Mouse (Mus musculus) left cerebral cortex, adult 18-20 months (tissue): Measurements from ENCODE around the gene Zmynd15. TPM values are rescaled to one million over a fixed set of nuclear protein-coding genes. Genes with fewer than 3 reads are reported as not detected.
A peak's percentile ranks its signal among the peaks of the same experiment; 100 is the strongest.
"Not testable (repeated sequence)": the region's sequence is repeated elsewhere in the genome, so short reads cannot be mapped to it uniquely, and the experiment has no call there.

Experiments
- DNase-seq, 2 experiments: peaks; one replicate each; pipeline ENCODE4 v3.0.0; 2021 to 2022; ENCODE audit warnings: low spot score in 2 of 2, mixed read lengths in 1 of 2
- total RNA-seq, 2 experiments: library from RNA; stranded (reverse); gene quantifications; 2 replicates each; pipeline ENCODE4 v1.2.3; 2021

Zmynd15 gene
- total RNA-seq, 2 experiments from 2014 or later, result 0.23 to 1.4 TPM

DNA sequence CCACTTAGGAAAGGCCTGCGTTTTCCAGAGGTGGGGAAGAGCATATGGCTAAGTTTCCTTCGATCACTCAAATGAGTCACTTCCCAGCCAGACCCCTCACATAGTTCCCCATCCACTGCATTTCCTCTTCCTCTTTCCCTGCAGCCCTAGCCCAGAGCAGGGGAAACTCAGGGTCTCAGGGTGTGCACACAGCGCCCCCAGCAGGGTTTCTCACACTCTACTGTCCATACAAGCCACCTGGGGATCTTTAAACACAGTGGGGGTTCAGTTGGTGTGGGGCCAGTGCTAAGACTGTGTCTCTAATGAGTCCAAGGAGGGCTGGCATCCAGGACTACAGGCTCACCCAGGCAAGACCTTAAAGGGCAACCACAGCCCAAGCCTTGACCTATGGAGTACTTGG, 12.5 kb upstream of the Zmynd15 start:
- DNase-seq, result no peak

DNA sequence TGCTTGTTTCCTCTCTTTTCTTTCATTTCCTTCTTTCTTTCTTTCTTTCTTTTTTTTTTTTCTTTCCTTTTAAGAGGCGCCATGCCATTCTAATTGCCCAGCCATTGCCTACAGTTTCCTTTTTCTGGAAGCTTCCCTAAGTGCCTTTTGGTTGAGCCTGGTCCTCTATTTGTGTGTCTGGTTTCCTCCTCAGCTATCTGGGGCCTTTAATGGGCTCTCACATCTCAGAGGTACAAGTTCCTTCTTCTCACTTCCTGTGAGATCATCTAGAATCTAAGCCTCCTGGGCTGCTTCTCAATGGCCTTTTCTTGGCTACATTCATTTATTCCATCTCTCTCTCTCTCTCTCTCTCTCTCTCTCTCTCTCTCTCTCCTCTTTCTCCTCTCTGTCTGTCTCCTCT, 11.9 kb upstream of the Zmynd15 start:
- no peak for DNase-seq

DNA sequence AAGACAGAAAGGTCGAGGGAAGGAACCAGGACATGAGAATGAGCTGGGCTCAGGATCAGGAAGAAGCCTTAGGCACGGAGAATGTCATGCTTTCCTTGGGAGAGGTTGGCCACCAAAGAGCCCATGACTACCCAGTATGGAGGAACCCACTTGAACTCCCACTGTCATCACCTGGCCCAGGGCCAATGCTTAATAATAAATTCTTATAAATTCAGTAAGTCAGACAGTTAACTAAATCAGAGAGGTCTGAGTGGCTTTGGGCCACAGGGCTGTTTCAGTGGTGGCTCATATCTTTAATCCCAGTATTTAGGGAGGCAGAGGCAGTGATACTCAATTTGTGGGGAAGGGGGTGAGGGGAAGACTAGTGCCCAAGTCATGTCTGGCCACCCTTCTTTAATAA, 8.3 kb upstream of the Zmynd15 start:
- DNase-seq, result no peak

DNA sequence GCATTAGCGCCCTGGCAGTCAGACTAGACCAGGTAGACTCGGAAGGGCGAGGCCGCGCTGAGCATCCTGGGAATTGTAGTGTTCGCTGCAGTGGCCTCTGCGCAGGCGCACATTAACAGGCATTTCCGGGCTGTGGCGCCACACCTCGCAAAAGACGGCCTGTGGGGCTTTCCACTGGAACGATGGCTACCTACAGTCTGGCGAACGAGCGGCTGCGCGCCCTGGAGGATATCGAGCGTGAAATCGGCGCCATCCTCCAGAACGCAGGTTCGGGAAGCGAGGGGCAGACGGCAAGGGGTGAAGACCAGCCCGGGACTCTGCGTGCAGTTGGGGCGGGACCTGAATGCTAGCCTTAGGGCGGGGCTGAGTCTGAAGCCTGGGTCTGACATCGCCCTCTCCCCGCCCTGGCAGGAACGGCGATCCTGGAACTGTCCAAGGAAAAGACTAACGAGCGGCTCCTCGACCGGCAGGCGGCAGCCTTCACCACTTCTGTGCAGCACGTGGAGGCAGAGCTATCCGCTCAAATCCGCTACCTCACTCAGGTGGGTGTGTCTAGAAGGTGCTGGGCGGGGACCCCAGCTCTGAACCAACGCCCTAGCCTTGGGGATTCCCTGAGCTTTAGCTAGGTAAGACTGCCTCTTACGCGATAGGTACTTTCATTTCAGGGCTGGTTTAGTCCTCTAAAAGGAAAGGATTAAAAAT, 7.3 kb upstream of the Zmynd15 start, which contains the start of gene Med11:
TSS of gene Med11 (plus strand) at position 123 of the 702 bp plus-strand sequence.
- peak; percentile 93 to 97 for DNase-seq

DNA sequence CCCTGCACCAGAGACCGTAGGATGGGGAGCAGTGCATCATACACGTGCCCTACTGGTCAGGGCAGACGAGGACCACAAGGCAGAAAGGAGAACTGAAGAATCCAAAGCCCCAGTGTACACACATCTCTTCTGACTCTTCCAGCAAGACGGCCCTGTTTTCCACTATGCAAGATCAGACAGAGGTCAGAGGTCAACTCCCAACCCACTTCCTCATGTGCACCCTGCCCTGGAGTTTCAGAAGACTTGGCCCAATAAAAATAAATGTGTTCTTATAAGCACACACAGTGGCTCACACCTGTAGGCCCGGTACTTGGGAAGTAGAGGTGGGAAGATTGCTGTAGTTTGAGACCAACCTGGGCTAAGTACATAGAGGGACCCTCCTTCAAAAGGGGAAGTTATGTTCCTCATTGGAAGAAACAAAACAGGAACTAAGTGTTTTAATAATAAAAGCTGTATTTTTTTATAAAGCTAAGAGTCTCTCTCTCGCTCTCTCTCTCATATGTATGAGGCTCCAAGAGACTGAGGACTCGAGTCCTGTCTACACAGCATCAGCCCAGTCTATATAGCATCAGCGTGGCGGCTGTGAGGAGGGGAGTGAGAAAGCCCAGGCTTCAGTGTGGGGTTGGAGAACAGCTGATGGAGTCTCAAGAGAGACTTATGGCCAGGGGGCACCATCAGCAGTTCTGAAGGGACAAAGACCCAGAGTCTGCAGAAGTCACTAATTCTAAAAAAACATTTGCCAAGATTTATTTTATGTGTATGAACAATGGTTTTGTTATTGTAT, 5.8 kb upstream of the Zmynd15 start:
- DNase-seq, result no peak

DNA sequence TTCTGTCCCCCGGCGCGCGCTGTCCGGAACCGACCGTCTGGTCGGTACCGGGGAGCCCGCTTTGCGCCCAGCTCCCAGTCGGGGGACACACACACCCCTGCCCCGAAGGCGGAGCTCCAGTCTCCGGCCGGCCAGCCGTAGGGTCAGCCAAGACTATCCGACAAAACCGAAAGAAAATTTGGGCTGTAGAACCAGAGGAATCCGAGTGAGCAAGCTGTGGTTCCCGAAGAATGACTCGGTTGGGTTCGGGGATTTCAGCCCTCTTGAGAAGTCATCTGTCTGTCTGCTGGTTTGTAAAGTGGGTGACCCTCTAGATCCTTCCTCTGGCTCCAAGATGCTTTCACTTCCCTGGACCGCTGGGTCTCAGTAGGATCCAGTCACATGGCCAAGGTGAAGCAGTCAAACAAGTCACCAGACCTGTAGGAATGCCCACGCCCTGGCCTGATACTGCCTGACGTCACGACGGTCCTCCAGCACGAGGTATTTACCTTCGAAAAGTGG, 418 bp downstream of the Zmynd15 start, which contains the start of gene Cxcl16:
TSS of gene Cxcl16 (minus strand) at position 384 of the 501 bp plus-strand sequence.
- DNase-seq, result no peak

DNA sequence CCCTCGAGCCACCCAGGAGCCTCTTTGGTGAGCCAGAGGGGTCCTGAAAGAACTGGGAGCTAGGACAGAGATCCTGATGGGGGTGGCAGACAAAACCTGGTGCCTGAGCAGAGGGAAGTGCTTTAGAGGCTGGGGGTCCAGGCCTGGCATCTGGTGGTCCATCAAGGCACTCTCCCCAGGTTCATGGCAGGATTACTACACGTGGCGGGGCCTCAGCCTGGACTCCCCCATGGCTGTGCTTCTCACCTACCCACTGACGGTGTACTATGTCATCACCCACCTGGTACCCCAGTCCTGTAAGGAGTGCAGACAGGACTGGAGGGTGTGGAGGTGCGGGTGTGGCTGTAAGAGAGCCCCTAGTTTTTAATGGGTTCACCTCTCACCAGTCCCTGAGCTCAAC, 4.7 kb downstream of the Zmynd15 start:
- DNase-seq, result no peak

DNA sequence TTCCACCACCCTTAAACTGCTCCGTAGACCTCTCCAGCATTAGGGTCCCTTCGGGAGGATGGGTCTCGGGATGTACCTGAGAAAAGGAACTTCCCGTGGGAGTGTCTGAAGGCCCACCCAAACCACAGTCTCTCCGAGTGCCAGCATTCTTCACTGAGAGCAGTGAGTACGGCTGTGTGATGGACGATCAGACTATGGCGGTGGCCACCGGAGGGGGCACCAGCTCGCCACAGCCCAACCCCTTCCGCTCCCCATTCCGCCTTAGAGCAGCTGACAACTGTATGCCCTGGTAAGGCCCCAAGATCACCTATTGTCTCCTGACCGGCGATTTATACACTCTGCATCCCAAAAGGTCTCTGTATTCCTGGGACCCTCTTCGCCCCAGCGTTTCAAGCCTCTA, 6.0 kb downstream of the Zmynd15 start:
- no peak for DNase-seq

DNA sequence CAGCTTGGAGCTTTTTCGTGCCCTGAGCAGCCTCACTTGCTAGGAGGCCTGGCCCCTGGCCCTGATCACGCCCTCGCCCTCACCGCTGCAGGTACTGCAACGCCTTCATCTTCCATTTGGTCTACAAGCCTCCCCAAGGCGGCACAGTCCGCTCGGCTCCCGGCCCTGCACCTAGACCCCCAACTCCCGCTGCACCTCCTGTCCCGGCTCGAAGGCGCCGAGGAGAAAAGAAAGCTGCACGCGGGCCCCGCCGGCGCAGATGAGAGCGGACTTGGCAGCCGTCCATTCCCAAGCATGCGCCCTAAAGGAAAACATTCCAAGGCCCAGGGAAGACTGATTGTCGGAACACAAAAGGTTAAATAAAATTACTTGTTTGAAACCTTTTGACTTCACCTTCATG, 6.6 kb downstream of the Zmynd15 start:
- DNase-seq, result peak; percentile 27

DNA sequence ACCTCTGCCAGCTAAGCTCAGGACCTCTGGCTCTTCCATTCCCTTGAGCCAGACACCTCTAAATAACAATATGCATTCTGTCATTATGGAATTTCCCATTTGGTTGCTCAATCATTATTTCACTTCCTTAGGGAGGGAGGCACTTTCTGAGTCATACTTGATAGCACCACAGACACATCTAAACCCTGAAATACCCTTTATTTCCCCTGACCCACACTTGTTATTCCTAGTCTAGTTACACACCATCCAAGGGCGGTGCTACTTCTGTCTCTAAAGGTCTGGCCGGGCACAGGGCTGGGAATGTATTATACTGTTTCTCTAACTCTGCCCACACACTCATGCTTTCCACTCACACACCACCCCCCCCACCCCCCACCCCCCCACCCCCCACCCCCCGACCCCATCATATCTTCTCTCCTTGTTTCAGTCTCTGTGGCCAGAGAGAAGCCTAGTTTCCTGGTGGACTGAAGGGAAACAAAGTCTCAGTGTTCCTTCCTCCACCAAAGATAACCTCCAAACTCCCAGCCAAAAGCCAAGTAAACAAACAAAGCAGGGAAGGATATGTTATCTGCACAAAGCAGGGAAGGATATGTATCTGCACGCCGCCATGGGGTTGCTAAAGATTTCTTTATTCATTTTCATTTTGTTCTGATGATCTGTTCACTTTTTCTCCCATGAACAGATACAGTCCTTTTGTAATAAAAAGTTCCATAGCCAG, 8.8 kb downstream of the Zmynd15 start:
- DNase-seq, result no peak

DNA sequence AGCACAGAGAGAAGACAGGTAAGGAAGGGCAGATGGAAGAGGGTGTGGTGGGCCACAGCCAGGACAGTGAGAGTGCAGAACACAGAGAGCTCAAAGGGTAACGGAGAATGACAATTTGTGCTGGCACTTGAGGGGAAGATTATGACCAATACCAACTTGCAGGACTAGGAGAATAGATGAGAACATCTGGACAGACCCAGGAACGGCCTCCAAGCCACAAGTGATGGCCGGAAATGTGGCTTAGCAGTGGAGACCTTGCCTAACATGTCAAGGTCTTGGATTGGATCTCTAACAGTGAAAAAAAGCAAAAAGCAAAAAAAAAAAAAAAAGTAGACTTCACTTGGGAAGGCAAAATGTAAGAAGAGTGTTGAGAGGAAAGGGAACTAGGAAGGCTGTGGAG, 10.5 kb downstream of the Zmynd15 start:
- no peak for DNase-seq

DNA sequence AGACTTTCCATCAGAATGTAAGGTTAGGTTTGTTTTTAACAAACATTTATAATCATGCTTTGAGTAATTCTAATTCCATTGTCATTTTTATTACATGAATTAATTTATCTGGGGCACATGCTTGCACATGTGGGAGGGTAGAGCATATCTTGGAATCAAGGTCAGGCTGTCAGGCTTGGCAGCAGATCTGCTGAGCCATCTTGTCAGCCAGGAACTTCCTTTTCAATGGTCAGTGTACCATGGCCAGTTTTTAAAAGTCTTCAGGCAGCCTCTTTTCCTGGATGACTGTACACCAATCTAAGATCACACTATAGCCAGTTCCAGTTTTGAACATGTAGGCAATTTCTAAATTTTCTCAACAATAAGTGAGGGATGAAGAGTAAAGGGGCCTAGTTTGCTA, 13.5 kb downstream of the Zmynd15 start:
- no peak for DNase-seq

DNA sequence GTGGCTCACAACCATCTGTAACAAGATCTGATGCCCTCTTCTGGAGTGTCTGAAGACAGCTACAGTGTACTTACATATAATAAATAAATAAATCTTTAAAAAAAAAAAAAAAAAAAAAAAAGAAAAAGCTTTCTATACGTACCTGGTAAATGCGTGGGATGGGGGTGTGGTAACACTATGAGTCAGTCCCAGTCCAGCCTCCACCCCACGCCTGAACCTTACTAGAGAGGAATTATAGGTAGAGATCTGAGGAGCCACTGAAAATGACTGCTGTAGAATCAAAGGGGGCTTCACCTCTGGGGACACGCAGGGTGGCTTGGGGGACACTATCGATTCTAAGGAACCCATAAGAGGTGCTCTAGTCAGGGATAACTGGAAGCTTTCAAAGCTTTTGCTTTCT, 14.1 kb downstream of the Zmynd15 start:
- not testable (repeated sequence) for DNase-seq

DNA sequence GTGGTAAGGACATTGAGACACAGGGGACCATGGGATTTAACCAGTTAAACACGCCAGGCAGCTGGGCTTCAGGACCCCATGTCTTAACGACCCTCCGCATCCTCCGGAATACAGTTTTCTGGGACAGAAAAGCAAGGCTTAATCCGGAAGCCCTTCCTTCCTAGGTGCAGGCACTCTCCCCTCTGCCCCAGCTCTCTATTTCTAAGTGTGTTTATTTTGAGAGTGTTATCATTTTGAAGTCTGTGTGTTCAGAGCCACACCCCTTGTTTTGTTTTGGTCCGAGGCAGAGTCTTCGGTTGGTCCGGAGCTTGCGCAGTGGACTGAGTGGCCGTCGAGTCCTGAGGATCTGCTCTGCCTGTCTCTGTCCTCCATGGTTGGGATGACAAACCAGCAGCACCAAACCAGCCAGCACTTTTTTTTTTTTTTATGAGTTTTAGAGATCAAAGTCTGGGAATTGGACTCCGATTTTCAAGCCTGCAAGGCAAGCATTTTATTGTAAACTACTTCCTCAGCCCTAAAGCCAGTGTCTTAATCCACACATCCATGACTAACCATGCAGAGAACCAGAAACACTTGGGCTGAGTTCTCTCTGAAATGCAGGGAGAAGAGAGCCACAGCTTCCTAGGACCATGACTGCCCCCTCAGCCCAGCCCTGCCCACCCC, 15.8 kb downstream of the Zmynd15 start:
- DNase-seq, result no peak

DNA sequence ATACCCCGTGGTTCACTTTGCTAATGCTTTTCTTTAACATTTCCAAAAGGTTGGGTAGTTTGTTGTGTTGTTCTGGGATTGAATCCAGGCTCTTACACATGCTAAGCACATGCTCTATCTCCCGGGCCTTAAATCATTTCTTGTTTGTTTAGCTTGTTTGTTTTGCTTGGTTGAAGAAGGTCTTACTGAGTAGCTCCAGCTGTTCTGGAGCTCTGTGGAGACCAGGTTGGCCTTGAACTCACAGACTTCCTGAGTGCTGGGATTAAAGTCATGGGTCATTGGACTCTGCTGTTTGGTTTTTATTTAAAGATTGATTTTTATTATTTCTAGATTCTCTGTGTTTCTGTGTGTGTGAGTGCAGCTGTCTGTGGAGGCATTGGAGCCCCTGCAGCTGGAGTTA, 26.3 kb downstream of the Zmynd15 start:
- DNase-seq, result no peak

DNA sequence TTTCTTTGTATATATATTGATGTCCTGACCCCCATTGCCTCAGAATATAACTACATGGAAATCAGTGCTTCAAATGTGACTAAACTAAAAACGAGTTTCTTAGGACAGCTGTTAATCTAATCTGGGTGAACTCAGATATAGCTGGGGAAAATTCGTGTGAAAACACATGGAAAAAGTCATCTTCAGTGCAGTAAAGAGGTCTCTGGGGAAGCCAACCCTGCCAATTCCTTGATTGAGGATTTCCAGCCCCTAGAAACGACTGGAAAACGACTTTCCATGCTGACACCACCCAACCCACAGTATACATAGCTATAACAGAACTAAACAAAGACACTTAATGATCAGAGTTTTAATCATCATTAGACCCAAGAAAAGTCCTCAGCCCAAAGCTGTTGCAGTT, 28.6 kb downstream of the Zmynd15 start:
- no peak for DNase-seq

DNA sequence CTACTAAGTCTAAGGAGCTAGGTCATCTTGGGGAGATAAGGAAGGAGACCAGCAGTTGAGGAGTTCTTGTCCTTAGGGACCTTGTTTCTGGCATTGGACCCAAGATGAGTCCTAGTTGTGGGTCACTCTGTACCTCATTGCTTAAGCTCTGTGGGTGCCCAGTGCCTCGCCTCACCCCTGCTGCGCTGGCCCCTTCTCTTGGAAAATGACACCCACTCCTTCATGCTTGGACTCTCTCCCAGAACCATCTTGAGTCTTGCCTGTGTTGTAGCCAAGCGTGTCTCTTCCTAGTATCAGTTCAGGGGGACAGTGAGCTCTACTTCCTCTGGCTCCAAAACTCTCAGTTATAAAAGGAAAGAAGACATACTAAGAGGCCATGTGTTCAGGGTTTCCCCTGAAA, 29.9 kb downstream of the Zmynd15 start:
- peak in 1 of 2 experiments; percentile 16 for DNase-seq

DNA sequence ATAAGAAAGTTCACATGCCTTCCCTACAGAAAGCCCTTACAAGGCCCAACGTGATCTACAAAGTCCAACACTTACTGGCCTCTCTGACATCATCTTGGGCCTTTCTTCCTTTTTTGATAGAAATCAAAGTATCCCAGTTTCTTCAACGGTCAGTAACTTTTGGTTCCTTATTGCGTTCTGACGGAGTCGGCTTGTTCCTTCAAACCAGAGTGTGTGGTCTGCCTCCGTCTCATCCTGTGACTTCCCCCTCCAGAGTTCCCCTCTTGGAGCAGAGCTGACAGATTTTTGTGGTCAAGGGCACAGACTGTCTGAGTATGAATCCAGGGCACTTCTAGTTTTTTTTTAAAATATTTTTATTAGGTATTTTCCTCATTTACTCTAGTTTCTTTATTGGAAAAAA, 30.5 kb downstream of the Zmynd15 start:
- DNase-seq, result no peak

DNA sequence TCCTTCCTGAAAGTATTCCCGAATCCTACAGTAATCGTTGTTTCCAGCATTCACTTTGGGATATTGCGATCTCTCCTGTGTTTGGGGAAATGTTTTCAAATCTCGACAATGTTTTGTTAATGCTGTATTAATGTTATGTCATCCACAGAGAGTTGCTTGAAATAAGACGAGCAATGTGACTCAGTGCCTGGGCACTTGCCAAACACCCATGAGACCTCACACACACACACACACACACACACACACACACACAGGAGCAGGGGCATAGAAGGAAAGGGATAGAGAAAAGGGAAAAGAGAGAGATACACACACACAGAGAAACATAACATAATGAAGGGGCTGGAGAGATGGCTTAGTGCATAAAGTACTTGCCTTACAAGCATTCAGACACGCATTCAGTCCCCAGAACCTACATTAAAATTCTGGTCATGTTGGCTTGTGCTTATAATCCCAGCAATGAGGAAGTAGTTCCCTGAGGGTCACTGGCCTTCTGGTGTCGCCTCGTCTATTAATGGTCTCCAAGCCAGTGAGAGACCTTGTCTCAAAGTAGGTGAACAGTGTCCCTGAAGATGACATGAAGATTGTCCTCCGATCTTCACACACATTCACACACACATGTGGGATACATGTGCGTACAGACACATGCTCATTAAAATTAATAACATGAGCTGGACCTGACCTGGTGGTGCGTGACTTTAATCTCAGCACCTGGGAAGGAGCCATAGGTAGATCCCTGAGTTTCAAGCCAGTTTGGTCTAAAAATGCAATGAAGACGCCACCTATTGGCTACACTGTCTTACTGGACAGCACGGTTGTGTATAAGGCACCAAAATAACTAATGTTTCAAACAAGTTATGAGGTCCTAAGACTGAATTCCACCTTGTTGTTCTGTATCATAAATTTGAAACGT, 40.6 kb downstream of the Zmynd15 start:
- no peak for DNase-seq

DNA sequence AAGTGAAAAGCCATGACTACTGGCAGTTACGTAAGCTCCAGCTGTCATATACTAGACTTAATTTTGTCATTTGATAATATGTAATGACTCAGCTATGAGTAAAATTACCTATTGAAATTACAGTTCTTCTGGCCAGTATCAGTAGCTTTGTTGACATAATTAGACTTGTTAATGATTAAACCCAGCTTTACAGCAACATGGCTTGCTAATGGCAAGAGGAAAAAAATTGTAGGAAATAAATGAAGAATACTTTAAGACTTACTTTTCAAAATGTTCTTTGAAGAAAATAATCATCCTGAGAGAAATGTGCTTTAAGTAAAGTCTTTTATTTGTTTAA, 41.2 kb downstream of the Zmynd15 start:
- no peak for DNase-seq
